Mouse (Mus musculus) embryonic facial prominence, embryonic 13.5 days (tissue): ENCODE data around the gene Podxl2. TPM values are rescaled to one million over a fixed set of nuclear protein-coding genes. Genes with fewer than 3 reads are reported as not detected.
A peak's percentile ranks its signal among the peaks of the same experiment; 100 is the strongest.

Experiments used
- ATAC-seq: fragments of 200-750 bp; cut with Nextera tagmentation; 2 replicates; pipeline ENCODE4 v1.8.0; 2017; ENCODE audit warnings: low read depth; ENCODE audit not compliant: insufficient number of reproducible peaks, insufficient read depth, low FRiP score, low TSS enrichment
- H3K27ac ChIP-seq: fragments of 300-500 bp; sonication (generic); 2 replicates; pipeline ENCODE4 v1.5.1; 2015; ENCODE audit warnings: moderate library complexity, mild to moderate bottlenecking, inconsistent platforms
- H3K27me3 ChIP-seq: fragments of 300-500 bp; sonication (generic); 2 replicates; pipeline ENCODE4 v1.6.1; 2015; ENCODE audit warnings: mild to moderate bottlenecking, inconsistent platforms
- H3K36me3 ChIP-seq: fragments of 300-500 bp; sonication (generic); 2 replicates; pipeline ENCODE4 v1.6.1; 2015; ENCODE audit warnings: mild to moderate bottlenecking, inconsistent platforms
- H3K4me1 ChIP-seq: fragments of 300-500 bp; sonication (generic); 2 replicates; pipeline ENCODE4 v1.6.1; 2015; ENCODE audit warnings: inconsistent platforms
- H3K4me2 ChIP-seq: fragments of 300-500 bp; sonication (generic); 2 replicates; pipeline ENCODE4 v1.6.1; 2015; ENCODE audit warnings: moderate library complexity, mild to moderate bottlenecking, inconsistent platforms
- H3K4me3 ChIP-seq: fragments of 300-500 bp; sonication (generic); 2 replicates; pipeline ENCODE4 v1.5.1; 2015; ENCODE audit warnings: mild to moderate bottlenecking, inconsistent platforms
- H3K9ac ChIP-seq: fragments of 300-500 bp; sonication (generic); 2 replicates; pipeline ENCODE4 v1.6.1; 2015; ENCODE audit warnings: mild to moderate bottlenecking, inconsistent platforms
- H3K9me3 ChIP-seq: fragments of 300-500 bp; sonication (generic); 2 replicates; pipeline ENCODE4 v1.6.1; 2016; ENCODE audit warnings: inconsistent platforms
- WGBS: fragments of 180-500 bp; shearing (Covaris S2); methylation state at CpG from one replicate; pipeline ENCODE4 v1.1.7; 2015; ENCODE audit warnings: mixed read lengths; 5-methylcytosine and 5-hydroxymethylcytosine counted together
- polyA plus RNA-seq: library from polyadenylated mRNA; unstranded; fragments of >200 nt; fragmentation: Nextera tagmentation; extraction: Ambion mirVana; gene quantifications from 2 replicates; pipeline ENCODE4 v1.2.1, GENCODE M21; 2015

The Podxl2 gene
- polyA plus RNA-seq, 1 experiment from 2014 or later, result 141 TPM

GRCm38 (mm10) chr6:88835047-88835446 is 39.8 kb downstream of the Podxl2 start:
- Histone ChIP-seq H3K4me2 (no peak overlapping the region), H3K4me3 (no peak overlapping the region), H3K27ac (no peak overlapping the region), H3K9me3 (no peaks in the 10 kb centered on the region), H3K9ac (no peak overlapping the region; the same call in 1 of the 2 replicates), H3K27me3 (no peaks in the 10 kb centered on the region), H3K36me3 (peaks cover 52% of the 10 kb centered on the region), H3K4me1 (0 out of 2 replicates have a peak, but pooled peaks cover 2% of the 10 kb centered on the region)
- ATAC-seq, result no peak
- 48% methylated on average over 5 of the region's 5 CpGs for WGBS

GRCm38 (mm10) chr6:88833340-88834140 is 41.3 kb downstream of the Podxl2 start:
- 0 out of 2 replicates have a peak, but pooled peaks cover 2% of the 10 kb centered on the region for H3K4me1 ChIP-seq
- no peak overlapping the region for H3K9ac ChIP-seq
- no peaks in the 10 kb centered on the region for H3K27me3 ChIP-seq
- H3K4me2 ChIP-seq, result no peak overlapping the region
- no peak overlapping the region for H3K4me3 ChIP-seq
- 84% methylated on average over 5 of the region's 5 CpGs for WGBS
- no peaks in the 10 kb centered on the region for H3K9me3 ChIP-seq
- no peak overlapping the region for H3K27ac ChIP-seq
- H3K36me3 ChIP-seq, result peaks cover 39% of the 10 kb centered on the region
- no peak for ATAC-seq

GRCm38 (mm10) chr6:88832663-88833062 is 42.2 kb downstream of the Podxl2 start:
- no peak overlapping the region for H3K27ac ChIP-seq
- peaks cover 3% of the 10 kb centered on the region; the same call in 1 of the 2 replicates for H3K4me1 ChIP-seq
- H3K27me3 ChIP-seq, result no peaks in the 10 kb centered on the region
- WGBS, result 79% methylated on average over 5 of the region's 5 CpGs
- no peak for ATAC-seq
- H3K4me3 ChIP-seq, result no peak overlapping the region
- no peak overlapping the region for H3K9ac ChIP-seq
- H3K4me2 ChIP-seq, result no peak overlapping the region
- H3K9me3 ChIP-seq, result no peaks in the 10 kb centered on the region
- peaks cover 30% of the 10 kb centered on the region for H3K36me3 ChIP-seq

- Histone ChIP-seq H3K4me1 (peaks cover 15% of the 10 kb centered on the region), H3K9me3 (no peaks in the 10 kb centered on the region), H3K36me3 (peaks cover 18% of the 10 kb centered on the region), H3K27ac (no peak overlapping the region), H3K9ac (no peak overlapping the region), H3K27me3 (no peaks in the 10 kb centered on the region), H3K4me2 (no peak overlapping the region), H3K4me3 (no peak overlapping the region)
- ATAC-seq, result no peak
- WGBS, result 25% methylated on average over 8 of the region's 8 CpGs
These were observed 43.4 kb downstream of the Podxl2 start for GRCm38 (mm10) chr6:88831456-88831855.

GRCm38 (mm10) chr6:88830112-88830702 is 44.6 kb downstream of the Podxl2 start:
- no peak for ATAC-seq
- WGBS, result 82% methylated on average over 6 of the region's 6 CpGs
- H3K36me3 ChIP-seq, result peaks cover 6% of the 10 kb centered on the region

DNA sequence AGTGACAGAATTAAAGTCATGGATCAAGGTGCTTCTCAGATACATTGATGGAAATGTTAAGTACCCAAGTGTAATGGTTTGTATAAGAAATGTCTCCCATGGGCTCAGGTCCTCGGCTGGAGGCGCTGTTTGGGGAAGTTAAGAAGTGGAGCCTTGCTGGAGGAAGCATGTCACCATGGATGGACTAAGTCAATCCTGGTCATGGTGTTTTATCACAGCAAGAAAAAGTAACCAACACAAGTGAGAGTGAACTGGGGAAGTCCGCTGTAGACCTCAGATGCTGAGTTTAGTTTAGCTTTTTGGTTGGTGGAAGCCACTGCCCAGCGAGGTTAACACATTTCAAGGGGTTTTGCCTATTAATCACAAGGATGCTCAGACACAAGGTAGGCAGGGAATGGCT is 45.3 kb downstream of the Podxl2 start:
- no peak overlapping the region for H3K4me3 ChIP-seq
- H3K9me3 ChIP-seq, result no peaks in the 10 kb centered on the region
- no peak for ATAC-seq
- peaks cover 14% of the 10 kb centered on the region for H3K4me1 ChIP-seq
- no peaks in the 10 kb centered on the region for H3K36me3 ChIP-seq
- H3K9ac ChIP-seq, result no peak overlapping the region
- no peak overlapping the region for H3K27ac ChIP-seq
- no peaks in the 10 kb centered on the region for H3K27me3 ChIP-seq
- no peak overlapping the region for H3K4me2 ChIP-seq
- WGBS, result 91% methylated on average over 4 of the region's 4 CpGs

More at GRCm38 (mm10) chr6:88830112-88830702, 44.6 kb downstream of the Podxl2 start:
- Histone ChIP-seq H3K27ac (no peak overlapping the region), H3K9ac (no peak overlapping the region), H3K4me3 (no peak overlapping the region), H3K27me3 (no peaks in the 10 kb centered on the region), H3K4me1 (peaks cover 16% of the 10 kb centered on the region), H3K4me2 (no peak overlapping the region), H3K9me3 (no peaks in the 10 kb centered on the region)

- Histone ChIP-seq H3K4me3 (no peak overlapping the region), H3K27ac (no peak overlapping the region), H3K36me3 (no peaks in the 10 kb centered on the region), H3K4me1 (peaks cover 14% of the 10 kb centered on the region), H3K27me3 (no peaks in the 10 kb centered on the region), H3K9ac (no peak overlapping the region), H3K9me3 (no peaks in the 10 kb centered on the region), H3K4me2 (no peak overlapping the region)
- 61% methylated on average over 15 of the region's 15 CpGs for WGBS
- ATAC-seq, result no peak
These were observed 46.4 kb downstream of the Podxl2 start for GRCm38 (mm10) chr6:88828206-88829009.

- H3K9ac ChIP-seq, result no peak overlapping the region
- H3K27me3 ChIP-seq, result no peaks in the 10 kb centered on the region
- H3K4me1 ChIP-seq, result peaks cover 14% of the 10 kb centered on the region
- no peak overlapping the region for H3K4me3 ChIP-seq
- H3K9me3 ChIP-seq, result no peaks in the 10 kb centered on the region
- WGBS, result 60% methylated on average over 13 of the region's 13 CpGs
- H3K27ac ChIP-seq, result peak overlapping the region; percentile 45
- H3K4me2 ChIP-seq, result no peak overlapping the region
- no peak for ATAC-seq
- H3K36me3 ChIP-seq, result no peaks in the 10 kb centered on the region
These were observed 47.2 kb downstream of the Podxl2 start for GRCm38 (mm10) chr6:88827395-88828205.

- no peak overlapping the region for H3K4me3 ChIP-seq
- H3K27ac ChIP-seq, result peak overlapping the region; percentile 45
- no peak overlapping the region for H3K4me2 ChIP-seq
- ATAC-seq, result no peak
- H3K9me3 ChIP-seq, result no peaks in the 10 kb centered on the region
- peak overlapping the region; percentile 52; the same call in 1 of the 2 replicates for H3K9ac ChIP-seq
- peaks cover 14% of the 10 kb centered on the region for H3K4me1 ChIP-seq
- H3K27me3 ChIP-seq, result no peaks in the 10 kb centered on the region
- WGBS, result 54% methylated on average over 3 of the region's 3 CpGs
- no peaks in the 10 kb centered on the region for H3K36me3 ChIP-seq
These were observed 47.9 kb downstream of the Podxl2 start for GRCm38 (mm10) chr6:88826965-88827364.

DNA sequence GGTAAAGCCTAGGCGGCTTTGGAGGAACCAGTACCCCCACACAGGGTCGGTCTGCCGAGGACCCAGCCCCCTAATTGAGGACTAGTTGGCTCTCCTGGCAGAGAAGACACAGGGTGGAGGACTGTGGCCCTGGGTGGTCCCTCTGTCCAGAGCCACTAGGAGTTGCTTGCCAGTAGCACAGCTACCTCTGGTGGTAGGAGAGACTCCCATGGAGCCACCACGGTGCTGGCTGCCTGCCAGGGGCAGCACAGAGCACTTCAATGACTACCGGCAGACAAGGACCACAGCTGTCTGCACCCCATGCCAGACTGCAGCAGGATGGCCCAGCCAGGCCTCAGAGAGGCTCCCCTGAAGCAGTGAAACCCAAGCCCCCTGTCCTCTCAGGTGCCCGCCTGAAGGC is 48.3 kb downstream of the Podxl2 start:
- H3K9me3 ChIP-seq, result no peaks in the 10 kb centered on the region
- no peaks in the 10 kb centered on the region for H3K27me3 ChIP-seq
- peak overlapping the region; percentile 45 for H3K27ac ChIP-seq
- no peak overlapping the region for H3K4me2 ChIP-seq
- no peaks in the 10 kb centered on the region for H3K36me3 ChIP-seq
- peak; percentile 56 for ATAC-seq
- peaks cover 14% of the 10 kb centered on the region for H3K4me1 ChIP-seq
- peak overlapping the region; percentile 52; the same call in 1 of the 2 replicates for H3K9ac ChIP-seq
- no peak overlapping the region for H3K4me3 ChIP-seq
- 24% methylated on average over 6 of the region's 6 CpGs for WGBS

DNA sequence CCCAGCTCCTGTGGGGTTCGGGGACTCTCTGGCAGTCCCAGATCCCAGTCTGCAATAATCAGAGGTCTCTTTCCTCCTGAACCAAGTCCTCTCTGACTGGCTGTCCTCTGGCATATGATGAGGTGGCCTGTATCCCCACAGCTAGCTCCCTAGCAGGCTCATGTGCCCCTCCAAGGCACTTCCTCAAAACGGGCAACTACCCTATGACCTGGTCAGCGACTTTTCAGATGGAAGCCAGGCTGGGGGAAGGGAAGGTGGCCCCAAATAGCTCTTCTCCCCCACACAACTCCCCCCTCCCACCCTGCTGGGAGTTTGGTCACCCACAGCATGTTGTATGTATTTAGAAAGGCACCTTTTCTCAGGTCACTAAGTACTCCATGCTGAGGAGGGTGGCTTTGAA is 48.8 kb downstream of the Podxl2 start:
- H3K4me1 ChIP-seq, result peaks cover 15% of the 10 kb centered on the region
- no peak for ATAC-seq
- H3K36me3 ChIP-seq, result no peaks in the 10 kb centered on the region
- no peak overlapping the region for H3K9ac ChIP-seq
- no peak overlapping the region for H3K4me3 ChIP-seq
- H3K4me2 ChIP-seq, result no peak overlapping the region
- 50% methylated on average over 3 of the region's 3 CpGs for WGBS
- no peak overlapping the region for H3K27ac ChIP-seq
- H3K9me3 ChIP-seq, result no peaks in the 10 kb centered on the region
- H3K27me3 ChIP-seq, result no peaks in the 10 kb centered on the region
